Mouse (Mus musculus) heart, adult 2 months (tissue): ENCODE measurements at regions not wholly inside any gene's neighbourhood (a gene's known extent, or its start where the extent isn't known, plus 50 kb on each side); places are given as distances from the start of the nearest gene placed in this dataset.

Source experiments
- EP300 ChIP-seq: fragments of 200-500 bp; IDR thresholded peaks from 2 replicates; pipeline ENCODE4 v1.6.1; 2011; ENCODE audit warnings: low read depth, low read length, control low read depth; ENCODE audit not compliant: insufficient read depth
- POLR2A ChIP-seq: fragments of 200-500 bp; IDR thresholded peaks from 2 replicates; pipeline ENCODE4 v1.6.1; 2011; ENCODE audit warnings: mild to moderate bottlenecking, low read depth, low read length, control low read depth; ENCODE audit not compliant: insufficient read depth

- TF ChIP-seq EP300 (no peak), POLR2A (no peak)
Observed at GRCm38 (mm10) chr13:52031465-52031864, 185.0 kb downstream of the Gadd45g start.
